In genomic region chr8:72261019-72261418, GRCm38 (mm10) we compare ENCODE assay signal across 9 mouse cellular contexts. TPM values are rescaled to one million over a fixed set of nuclear protein-coding genes. Genes with fewer than 3 reads are reported as not detected.
A peak's percentile ranks its signal among the peaks of the same experiment; 100 is the strongest.
DNase-seq lines count a peak whose midpoint lies in the region; ATAC-seq lines count a peak whose summit lies in the region.
"Had no signal": no experiment of that assay in that cellular context is flagged by ENCODE, and none has a peak within 500 bp of the region (broad histone marks: within the 10 kb centered on the region; RNA-seq: fewer than 3 reads in every experiment).

No protein-coding gene starts in this region.

- intact Hi-C loops in left cerebral cortex, postnatal 4 days (cut with DNase I) = loop anchor here (10.0 kb wide), 1 partner anchor 104 kb away; no protein-coding TSS in a partner anchor

- H3K27me3 ChIP-seq in forebrain, embryonic 10.5 days (ENCODE audit: poor library complexity, severe bottlenecking) = no peaks in the 10 kb centered on the region
- no peaks in the 10 kb centered on the region for H3K27me3 ChIP-seq in hindbrain, embryonic 10.5 days (ENCODE audit: insufficient read depth, poor library complexity, severe bottlenecking)
- H3K27me3 ChIP-seq in midbrain, embryonic 15.5 days (replicated peaks) = no peaks in the 10 kb centered on the region

- H3K36me3 ChIP-seq in forebrain, embryonic 10.5 days (replicated peaks) = peaks cover 6% of the 10 kb centered on the region
- peaks cover 9% of the 10 kb centered on the region for H3K36me3 ChIP-seq in hindbrain, embryonic 10.5 days
- H3K36me3 ChIP-seq in midbrain, embryonic 15.5 days (replicated peaks) = 0 out of 2 replicates have a peak, but pooled peaks cover 3% of the 10 kb centered on the region

- H3K4me2 ChIP-seq in midbrain, embryonic 15.5 days = no peak overlapping the region

- no peak overlapping the region for H3K4me3 ChIP-seq in forebrain, embryonic 10.5 days
- H3K4me3 ChIP-seq in hindbrain, embryonic 10.5 days = no peak overlapping the region
- H3K4me3 ChIP-seq in midbrain, embryonic 15.5 days = no peak overlapping the region
- H3K4me3 ChIP-seq: erythroblast, embryonic 14.5 days had no signal

- H3K9ac ChIP-seq in midbrain, embryonic 15.5 days = no peak overlapping the region

- no peaks in the 10 kb centered on the region for H3K9me3 ChIP-seq in forebrain, embryonic 10.5 days
- no peaks in the 10 kb centered on the region for H3K9me3 ChIP-seq in hindbrain, embryonic 10.5 days
- no peaks in the 10 kb centered on the region for H3K9me3 ChIP-seq in midbrain, embryonic 15.5 days

- WGBS in forebrain, embryonic 10.5 days = 35% methylated on average over 2 of the region's 2 CpGs
- 38% methylated on average over 2 of the region's 2 CpGs for WGBS in hindbrain, embryonic 10.5 days
- 30% methylated on average over 2 of the region's 2 CpGs for WGBS in midbrain, embryonic 15.5 days

- DNase-seq in ovary, adult 18-20 months (ENCODE audit: low spot score) = peak; percentile 54
- DNase-seq in ovary, postnatal 10 days (ENCODE audit: low spot score) = no peak
- DNase-seq in adrenal gland, postnatal 14 days = peak; percentile 85
- DNase-seq in forebrain, embryonic 10.5 days (ENCODE audit: extremely low spot score, low spot score) = peak; percentile 49
- DNase-seq in hindbrain, embryonic 10.5 days (ENCODE audit: low spot score) = peak; percentile 68
- peak; percentile 48 for DNase-seq in left cerebral cortex, postnatal 4 days
- peak; percentile 21 for DNase-seq in telencephalon, adult 2 months (ENCODE audit: low read depth, low spot score)

- peak; percentile 57 for ATAC-seq in midbrain, embryonic 15.5 days (replicated peaks)

- no peaks in the 10 kb centered on the region for H3K4me1 ChIP-seq in forebrain, embryonic 10.5 days
- no peaks in the 10 kb centered on the region for H3K4me1 ChIP-seq in hindbrain, embryonic 10.5 days (replicated peaks)
- no peaks in the 10 kb centered on the region for H3K4me1 ChIP-seq in midbrain, embryonic 15.5 days

- H3K27ac ChIP-seq in forebrain, embryonic 10.5 days = no peak overlapping the region
- H3K27ac ChIP-seq in hindbrain, embryonic 10.5 days = no peak overlapping the region
- H3K27ac ChIP-seq in midbrain, embryonic 15.5 days = no peak overlapping the region

RNA-seq across cellular contexts. Expression of gene Ap1m1, which starts 21.2 kb away (rescaled TPM):
- total RNA-seq in adrenal gland, postnatal 14 days (2021) = 68.1 and 79.4 TPM in 2 replicates
- 181 and 183 TPM in 2 replicates for polyA plus RNA-seq in forebrain, embryonic 10.5 days (2016; fragmentation: Nextera tagmentation; extraction: Ambion mirVana)
- polyA plus RNA-seq in hindbrain, embryonic 10.5 days (2016; fragmentation: Nextera tagmentation; extraction: Ambion mirVana) = 186 and 213 TPM in 2 replicates
- total RNA-seq in left cerebral cortex, postnatal 4 days (2021) = 100 to 1,000 TPM; 155 to 161 TPM
- polyA plus RNA-seq in midbrain, embryonic 15.5 days (2015; fragmentation: Nextera tagmentation; extraction: Ambion mirVana) = 296 and 302 TPM in 2 replicates

RNA-seq across cellular contexts. Expression of gene Fam32a, which starts 41.5 kb away (rescaled TPM):
- total RNA-seq in adrenal gland, postnatal 14 days (2021) = 51.9 and 60.3 TPM in 2 replicates
- polyA plus RNA-seq in forebrain, embryonic 10.5 days (2016; fragmentation: Nextera tagmentation; extraction: Ambion mirVana) = 77.6 and 80.0 TPM in 2 replicates
- polyA plus RNA-seq in hindbrain, embryonic 10.5 days (2016; fragmentation: Nextera tagmentation; extraction: Ambion mirVana) = 63.4 and 80.6 TPM in 2 replicates
- total RNA-seq in left cerebral cortex, postnatal 4 days (2021) = 10 to 100 TPM; 71.3 to 76.4 TPM
- polyA plus RNA-seq in midbrain, embryonic 15.5 days (2015; fragmentation: Nextera tagmentation; extraction: Ambion mirVana) = 112 and 115 TPM in 2 replicates

RNA-seq across cellular contexts. Expression of gene Gm10282, which starts 44.0 kb away (rescaled TPM):
- 16.0 and 16.8 TPM in 2 replicates for total RNA-seq in adrenal gland, postnatal 14 days (2021)
- polyA plus RNA-seq in forebrain, embryonic 10.5 days (2016; fragmentation: Nextera tagmentation; extraction: Ambion mirVana) = 36.7 and 41.7 TPM in 2 replicates
- polyA plus RNA-seq in hindbrain, embryonic 10.5 days (2016; fragmentation: Nextera tagmentation; extraction: Ambion mirVana) = 31.5 and 33.0 TPM in 2 replicates
- 10 to 100 TPM; 18.5 to 19.4 TPM for total RNA-seq in left cerebral cortex, postnatal 4 days (2021)
- polyA plus RNA-seq in midbrain, embryonic 15.5 days (2015; fragmentation: Nextera tagmentation; extraction: Ambion mirVana) = 9.0 and 11.9 TPM in 2 replicates

RNA-seq across cellular contexts. Expression of gene Gm11034, which starts 47.6 kb away (rescaled TPM):
- not detected in 2 replicates for total RNA-seq in adrenal gland, postnatal 14 days (2021)
- polyA plus RNA-seq in forebrain, embryonic 10.5 days (2016; fragmentation: Nextera tagmentation; extraction: Ambion mirVana) = not detected in 2 replicates
- polyA plus RNA-seq in hindbrain, embryonic 10.5 days (2016; fragmentation: Nextera tagmentation; extraction: Ambion mirVana) = not detected in 2 replicates
- not detected for total RNA-seq in left cerebral cortex, postnatal 4 days (2021)
- not detected in 2 replicates for polyA plus RNA-seq in midbrain, embryonic 15.5 days (2015; fragmentation: Nextera tagmentation; extraction: Ambion mirVana)
- polyA plus RNA-seq: erythroblast, embryonic 14.5 days had no signal

RNA-seq across cellular contexts. Expression of gene Cib3, which starts 48.4 kb away (rescaled TPM):
- total RNA-seq in adrenal gland, postnatal 14 days (2021) = not detected in 2 replicates
- polyA plus RNA-seq in forebrain, embryonic 10.5 days (2016; fragmentation: Nextera tagmentation; extraction: Ambion mirVana) = not detected in 2 replicates
- polyA plus RNA-seq in hindbrain, embryonic 10.5 days (2016; fragmentation: Nextera tagmentation; extraction: Ambion mirVana) = not detected in 2 replicates
- total RNA-seq in left cerebral cortex, postnatal 4 days (2021) = under 1 TPM in 1 of 2 experiments, not detected in 1; 0.16 TPM
- not detected in 2 replicates for polyA plus RNA-seq in midbrain, embryonic 15.5 days (2015; fragmentation: Nextera tagmentation; extraction: Ambion mirVana)
- polyA plus RNA-seq: erythroblast, embryonic 14.5 days had no signal
